Mouse (Mus musculus): Measurements from ENCODE around the gene Sdccag8. TPM values are rescaled to one million over a fixed set of nuclear protein-coding genes. Genes with fewer than 3 reads are reported as not detected.

Sdccag8 gene
- polyA plus RNA-seq, 1 experiment, result 20.7 TPM

- Histone ChIP-seq H3K27ac (ENCODE audit: insufficient read depth, low read length) (no peak overlapping the region), H3K4me1 (ENCODE audit: control insufficient read depth, insufficient read depth, low read length) (0 out of 2 replicates have a peak, but pooled peaks cover 5% of the 10 kb centered on the region), H3K4me3 (ENCODE audit: insufficient read depth, low read length) (no peak overlapping the region)
- no peak for TF ChIP-seq POLR2A (IDR thresholded peaks at IDR 0.05; ENCODE audit: extremely low read depth, insufficient read depth, low read length)
- TF ChIP-seq CTCF (IDR thresholded peaks at IDR 0.05; ENCODE audit: extremely low read depth, insufficient read depth, low read length), result no peak
These were observed 194.3 kb downstream of the Sdccag8 start for GRCm38 (mm10) chr1:177008777-177009176.

GRCm38 (mm10) chr1:177010041-177010440, 195.6 kb downstream of the Sdccag8 start:
- H3K4me3 ChIP-seq (ENCODE audit: insufficient read depth, low read length), result no peak overlapping the region
- TF ChIP-seq CTCF (IDR thresholded peaks at IDR 0.05; ENCODE audit: extremely low read depth, insufficient read depth, low read length) (no peak), POLR2A (IDR thresholded peaks at IDR 0.05; ENCODE audit: extremely low read depth, insufficient read depth, low read length) (no peak)
- peaks cover 9% of the 10 kb centered on the region for H3K4me1 ChIP-seq (ENCODE audit: control insufficient read depth, insufficient read depth, low read length)
- H3K27ac ChIP-seq (ENCODE audit: insufficient read depth, low read length), result no peak overlapping the region

- Histone ChIP-seq H3K4me1 (ENCODE audit: control insufficient read depth, insufficient read depth, low read length) (peaks cover 10% of the 10 kb centered on the region), H3K27ac (ENCODE audit: insufficient read depth, low read length) (no peak overlapping the region), H3K4me3 (ENCODE audit: insufficient read depth, low read length) (no peak overlapping the region)
- TF ChIP-seq POLR2A (IDR thresholded peaks at IDR 0.05; ENCODE audit: extremely low read depth, insufficient read depth, low read length) (no peak), CTCF (IDR thresholded peaks at IDR 0.05; ENCODE audit: extremely low read depth, insufficient read depth, low read length) (no peak)
These were observed 196.3 kb downstream of the Sdccag8 start for GRCm38 (mm10) chr1:177010607-177011302.

GRCm38 (mm10) chr1:177011688-177012087, 197.2 kb downstream of the Sdccag8 start:
- TF ChIP-seq CTCF (IDR thresholded peaks at IDR 0.05; ENCODE audit: extremely low read depth, insufficient read depth, low read length) (no peak), POLR2A (IDR thresholded peaks at IDR 0.05; ENCODE audit: extremely low read depth, insufficient read depth, low read length) (no peak)
- Histone ChIP-seq H3K4me3 (ENCODE audit: insufficient read depth, low read length) (no peak overlapping the region), H3K27ac (ENCODE audit: insufficient read depth, low read length) (no peak overlapping the region), H3K4me1 (ENCODE audit: control insufficient read depth, insufficient read depth, low read length) (peaks cover 13% of the 10 kb centered on the region)

- Histone ChIP-seq H3K27ac (ENCODE audit: insufficient read depth, low read length) (no peak overlapping the region), H3K4me1 (ENCODE audit: control insufficient read depth, insufficient read depth, low read length) (peaks cover 13% of the 10 kb centered on the region), H3K4me3 (ENCODE audit: insufficient read depth, low read length) (no peak overlapping the region)
- TF ChIP-seq CTCF (IDR thresholded peaks at IDR 0.05; ENCODE audit: extremely low read depth, insufficient read depth, low read length), result no peak
- TF ChIP-seq POLR2A (IDR thresholded peaks at IDR 0.05; ENCODE audit: extremely low read depth, insufficient read depth, low read length), result no peak
These were observed 198.3 kb downstream of the Sdccag8 start for GRCm38 (mm10) chr1:177012774-177013173.

GRCm38 (mm10) chr1:177013313-177013712, 198.9 kb downstream of the Sdccag8 start:
- TF ChIP-seq CTCF (IDR thresholded peaks at IDR 0.05; ENCODE audit: extremely low read depth, insufficient read depth, low read length) (no peak), POLR2A (IDR thresholded peaks at IDR 0.05; ENCODE audit: extremely low read depth, insufficient read depth, low read length) (no peak)
- no peak overlapping the region for H3K4me3 ChIP-seq (ENCODE audit: insufficient read depth, low read length)
- H3K4me1 ChIP-seq (ENCODE audit: control insufficient read depth, insufficient read depth, low read length), result peaks cover 13% of the 10 kb centered on the region
- H3K27ac ChIP-seq (ENCODE audit: insufficient read depth, low read length), result no peak overlapping the region

GRCm38 (mm10) chr1:177013776-177014175, 199.3 kb downstream of the Sdccag8 start:
- H3K27ac ChIP-seq (ENCODE audit: insufficient read depth, low read length), result no peak overlapping the region
- H3K4me3 ChIP-seq (ENCODE audit: insufficient read depth, low read length), result no peak overlapping the region
- H3K4me1 ChIP-seq (ENCODE audit: control insufficient read depth, insufficient read depth, low read length), result peaks cover 13% of the 10 kb centered on the region
- TF ChIP-seq CTCF (IDR thresholded peaks at IDR 0.05; ENCODE audit: extremely low read depth, insufficient read depth, low read length), result no peak
- TF ChIP-seq POLR2A (IDR thresholded peaks at IDR 0.05; ENCODE audit: extremely low read depth, insufficient read depth, low read length), result no peak

- TF ChIP-seq POLR2A (IDR thresholded peaks at IDR 0.05; ENCODE audit: extremely low read depth, insufficient read depth, low read length) (no peak), CTCF (IDR thresholded peaks at IDR 0.05; ENCODE audit: extremely low read depth, insufficient read depth, low read length) (no peak)
- peaks cover 13% of the 10 kb centered on the region for H3K4me1 ChIP-seq (ENCODE audit: control insufficient read depth, insufficient read depth, low read length)
- peak overlapping the region; percentile 9; the same call in 1 of the 2 replicates for H3K27ac ChIP-seq (ENCODE audit: insufficient read depth, low read length)
- H3K4me3 ChIP-seq (ENCODE audit: insufficient read depth, low read length), result no peak overlapping the region
These were observed 199.9 kb downstream of the Sdccag8 start for GRCm38 (mm10) chr1:177014346-177014745.

GRCm38 (mm10) chr1:177014921-177015439, 200.5 kb downstream of the Sdccag8 start:
- Histone ChIP-seq H3K4me3 (ENCODE audit: insufficient read depth, low read length) (no peak overlapping the region), H3K4me1 (ENCODE audit: control insufficient read depth, insufficient read depth, low read length) (peaks cover 13% of the 10 kb centered on the region), H3K27ac (ENCODE audit: insufficient read depth, low read length) (peak overlapping the region; percentile 9; the same call in 1 of the 2 replicates)
- TF ChIP-seq CTCF (IDR thresholded peaks at IDR 0.05; ENCODE audit: extremely low read depth, insufficient read depth, low read length) (no peak), POLR2A (IDR thresholded peaks at IDR 0.05; ENCODE audit: extremely low read depth, insufficient read depth, low read length) (no peak)

- TF ChIP-seq CTCF (IDR thresholded peaks at IDR 0.05; ENCODE audit: extremely low read depth, insufficient read depth, low read length) (no peak), POLR2A (IDR thresholded peaks at IDR 0.05; ENCODE audit: extremely low read depth, insufficient read depth, low read length) (no peak)
- Histone ChIP-seq H3K4me1 (ENCODE audit: control insufficient read depth, insufficient read depth, low read length) (peaks cover 13% of the 10 kb centered on the region), H3K4me3 (ENCODE audit: insufficient read depth, low read length) (no peak overlapping the region), H3K27ac (ENCODE audit: insufficient read depth, low read length) (no peak overlapping the region)
These were observed 201.5 kb downstream of the Sdccag8 start for GRCm38 (mm10) chr1:177015917-177016316.

All from cortical plate, adult 2 months (tissue).